Mouse (Mus musculus): ENCODE measurements around the gene Lrrc66. TPM values are rescaled to one million over a fixed set of nuclear protein-coding genes. Genes with fewer than 3 reads are reported as not detected.

The Lrrc66 gene
- polyA plus RNA-seq, 2 experiments from 2014 or later = 1.3 to 2.5 TPM

DNA sequence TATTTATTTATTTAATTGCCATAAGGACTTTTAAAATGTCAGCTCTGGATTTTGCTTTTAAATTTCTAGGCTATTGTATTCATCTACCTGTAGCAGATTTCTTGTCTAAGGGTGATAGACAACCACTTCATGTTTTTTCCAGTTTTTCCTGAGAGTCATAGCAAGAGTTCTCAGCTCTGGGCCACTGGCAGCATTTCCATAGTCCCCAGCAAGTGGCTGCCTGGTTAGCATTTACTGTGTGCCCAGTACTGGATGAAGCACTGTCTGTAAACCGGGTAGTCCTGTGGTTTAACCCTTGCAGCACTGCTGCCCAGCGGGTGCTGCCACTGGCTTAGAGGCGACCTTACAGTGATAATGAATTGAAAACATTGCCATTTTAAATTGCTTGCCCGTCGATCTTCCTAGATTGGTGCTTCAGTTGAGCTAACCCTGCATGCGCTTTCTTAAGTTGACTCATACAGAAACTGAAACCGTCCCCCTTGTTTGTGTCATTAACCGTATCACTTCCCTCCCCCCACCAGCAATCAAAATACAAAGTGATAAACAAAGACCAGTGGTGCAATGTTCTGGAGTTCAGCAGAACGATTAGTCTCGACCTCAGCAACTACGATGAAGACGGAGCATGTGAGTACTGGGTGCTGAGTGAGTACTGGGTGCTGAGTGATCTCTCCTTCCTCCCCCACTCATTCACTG, 75.4 kb downstream of the Lrrc66 start:
- ATAC-seq = peak; percentile 97

Other genes starting within 250 kb of the Lrrc66 start
- not detected for gene Cwh43, start 226.5 kb downstream of the Lrrc66 start, polyA plus RNA-seq (2017; shearing (Covaris generic))
- gene Dcun1d4, start 151.5 kb downstream of the Lrrc66 start, polyA plus RNA-seq (2017; shearing (Covaris generic)) = 10 to 100 TPM; 14.7 to 15.1 TPM
- 10 to 100 TPM; 11.1 to 16.5 TPM for gene Sgcb, start 15.3 kb upstream of the Lrrc66 start, polyA plus RNA-seq (2017; shearing (Covaris generic))
- gene Spata18, start 18.9 kb upstream of the Lrrc66 start, polyA plus RNA-seq (2017; shearing (Covaris generic)) = not detected

All from CD4-positive, CD25-positive, alpha-beta regulatory T cell, adult 4 months (primary cell).